Mouse (Mus musculus): ENCODE measurements around the gene Foxa2.
A peak's percentile ranks its signal among the peaks of the same experiment; 100 is the strongest.

Gene Foxa2

DNA sequence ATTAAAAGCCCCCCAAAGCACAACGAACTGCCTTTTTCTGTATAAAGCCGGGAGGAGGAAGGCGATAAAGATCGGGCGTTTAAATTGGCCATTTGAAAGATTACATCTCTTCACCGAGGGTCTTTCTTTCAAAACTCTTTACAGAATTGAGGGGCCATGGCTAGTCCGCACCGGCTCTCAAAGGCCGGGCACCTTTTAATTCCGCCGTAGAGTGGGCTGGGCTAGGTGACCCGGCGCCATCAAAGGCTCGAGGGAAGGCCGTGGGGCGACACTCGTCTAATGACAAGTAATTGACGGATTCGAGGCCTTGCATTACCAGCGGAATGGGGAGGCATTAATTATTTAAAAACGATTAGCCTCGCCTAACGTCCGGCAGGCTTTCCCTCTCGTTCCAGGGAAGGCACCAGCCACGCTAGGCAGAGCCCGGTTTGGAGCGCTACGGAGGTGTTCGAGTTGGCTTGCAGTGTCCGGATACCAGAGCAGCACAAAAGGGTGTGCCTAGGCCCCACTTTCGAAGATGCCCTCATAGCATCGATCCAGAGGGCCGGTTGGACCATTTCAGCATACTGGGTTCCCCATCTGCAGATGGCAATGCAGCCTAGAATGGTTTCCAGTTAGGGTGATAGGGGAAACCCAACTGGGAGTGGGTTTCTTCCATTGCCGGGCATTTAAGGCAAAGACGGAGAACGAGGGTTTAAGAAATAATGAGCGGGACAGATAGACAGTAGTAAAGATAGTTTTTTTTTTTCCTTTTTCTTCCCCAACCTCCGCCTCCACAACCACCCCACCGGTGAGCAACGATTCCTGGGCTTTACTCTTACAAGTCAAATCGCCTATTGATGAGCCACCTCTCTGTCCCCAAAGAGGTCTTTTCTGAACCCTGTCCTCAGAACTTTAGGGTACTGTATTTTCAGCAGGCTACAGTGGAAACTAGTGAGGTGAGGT lies 8.1 kb downstream of the Foxa2 start:
- DNase-seq = peak; percentile 23

DNA sequence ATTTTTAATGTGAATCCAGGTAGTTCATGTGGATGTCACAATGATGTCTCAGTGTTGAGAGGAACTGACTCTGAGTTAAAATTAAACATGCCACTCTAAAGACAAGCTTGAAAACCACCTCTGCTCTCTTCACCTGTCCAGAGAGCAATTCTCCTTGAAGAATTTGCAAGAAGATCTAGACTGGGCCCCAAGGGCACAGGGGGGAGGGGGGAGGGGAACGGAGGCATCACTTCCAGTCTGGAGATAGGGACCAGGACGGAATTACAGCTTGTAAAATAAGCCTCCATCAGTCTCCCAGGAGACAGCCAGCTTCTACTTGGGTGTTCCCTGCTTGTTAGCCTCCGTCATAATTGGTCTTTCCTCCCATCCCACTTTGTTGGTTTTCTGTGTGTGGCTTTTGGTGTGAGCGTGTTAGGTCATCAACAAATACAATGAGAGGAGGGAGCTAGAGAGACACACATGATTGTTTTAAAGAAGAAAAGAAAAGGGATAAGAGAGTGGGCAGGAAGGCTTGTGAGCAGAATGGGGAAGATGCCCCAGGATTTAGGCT lies 10.1 kb downstream of the Foxa2 start:
- DNase-seq = no peak

DNA sequence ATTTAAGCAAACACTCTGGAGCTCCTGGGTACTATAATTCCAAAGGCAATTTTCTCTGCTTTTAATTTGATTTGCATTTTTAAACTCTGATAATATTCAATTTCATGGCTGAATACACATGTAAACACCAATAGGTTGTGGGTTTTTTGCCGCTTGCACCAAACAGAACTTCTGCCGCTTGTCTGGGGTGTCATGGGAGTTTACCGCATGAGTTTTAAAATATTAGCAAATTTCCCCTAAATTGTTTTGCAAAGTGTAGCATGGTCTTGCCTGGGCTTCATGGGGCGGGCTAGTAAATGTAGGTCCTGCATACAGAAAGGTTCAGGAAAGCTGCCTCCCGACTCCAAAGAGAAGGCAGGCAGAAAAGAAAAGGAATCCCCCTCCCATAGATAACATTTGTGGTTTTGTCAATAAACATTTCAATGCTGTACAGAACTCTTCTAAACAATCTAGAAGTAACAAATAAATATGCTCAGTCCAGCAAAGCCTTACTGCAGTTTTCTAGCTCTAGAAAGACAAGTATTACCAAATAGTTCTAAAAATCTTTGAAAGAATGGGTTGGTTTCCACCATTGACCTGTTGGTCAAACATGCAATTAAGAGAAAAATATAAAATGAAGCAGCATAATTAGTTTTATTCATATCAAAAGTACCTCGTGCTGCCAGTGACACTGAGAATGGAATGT lies 15.6 kb downstream of the Foxa2 start:
- no peak for DNase-seq

DNA sequence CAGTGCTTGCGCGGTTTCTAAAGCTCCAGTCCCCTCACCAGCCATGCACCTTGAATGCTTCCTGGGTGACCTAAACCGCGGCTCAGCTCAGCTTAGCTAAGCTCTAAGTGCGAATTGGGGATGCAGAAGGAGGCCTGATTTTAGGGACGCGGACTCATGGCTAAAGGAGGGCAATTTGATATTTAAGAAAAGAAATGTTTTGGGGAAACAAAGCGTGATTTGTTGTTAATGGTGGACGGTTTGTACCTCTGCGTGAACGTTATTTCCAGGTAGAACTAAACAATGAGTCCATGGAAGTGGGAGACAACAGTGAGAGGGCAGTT lies 16.2 kb downstream of the Foxa2 start:
- DNase-seq = no peak

GRCm38 (mm10) chr2:148029751-148030612 lies 16.8 kb downstream of the Foxa2 start:
- peak; percentile 29 for DNase-seq

DNA sequence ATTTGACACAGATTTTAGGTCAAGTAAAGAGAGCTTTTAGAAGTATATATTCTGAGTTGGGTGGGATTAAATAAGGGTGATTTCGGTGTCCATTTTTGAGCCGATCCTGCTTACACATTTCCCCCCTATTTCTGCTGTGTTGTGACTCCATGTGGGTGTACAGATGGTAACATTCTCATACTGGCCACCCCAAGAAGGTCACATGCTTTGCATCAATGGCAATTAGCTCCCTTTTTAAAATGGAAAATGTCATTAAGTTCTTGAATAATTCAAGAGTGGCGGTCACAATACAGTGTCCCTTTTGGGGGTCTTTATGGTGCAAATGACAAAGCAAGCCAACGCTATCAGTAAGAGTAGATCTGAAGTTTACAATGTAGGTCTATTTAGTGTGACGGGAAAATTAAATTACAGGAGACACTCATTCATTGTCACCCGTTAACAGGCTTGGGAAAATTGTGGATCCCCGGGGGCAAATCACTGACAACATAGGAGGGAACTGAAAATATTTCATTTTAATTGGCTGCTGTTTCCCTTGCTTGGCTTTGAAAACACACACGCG lies 17.6 kb downstream of the Foxa2 start:
- DNase-seq = no peak

DNA sequence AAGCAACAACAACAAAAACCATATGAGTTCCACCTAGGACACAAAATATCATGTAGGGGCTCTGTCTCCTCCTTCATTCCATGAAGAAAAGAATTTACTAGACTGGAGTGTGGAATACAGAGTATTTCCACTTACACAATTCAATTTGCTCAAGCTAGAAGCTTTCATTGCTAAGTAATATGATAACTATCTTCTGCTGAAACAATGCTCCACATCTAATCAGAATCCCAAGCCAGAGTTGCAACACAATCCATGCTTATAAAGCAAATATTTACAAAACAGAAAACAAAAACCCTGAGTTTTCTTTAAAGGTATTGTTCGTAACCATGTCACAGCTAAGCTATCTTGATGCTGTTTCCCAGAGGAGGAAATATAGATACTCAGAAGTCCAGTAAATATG lies 20.4 kb downstream of the Foxa2 start:
- no peak for DNase-seq

DNA sequence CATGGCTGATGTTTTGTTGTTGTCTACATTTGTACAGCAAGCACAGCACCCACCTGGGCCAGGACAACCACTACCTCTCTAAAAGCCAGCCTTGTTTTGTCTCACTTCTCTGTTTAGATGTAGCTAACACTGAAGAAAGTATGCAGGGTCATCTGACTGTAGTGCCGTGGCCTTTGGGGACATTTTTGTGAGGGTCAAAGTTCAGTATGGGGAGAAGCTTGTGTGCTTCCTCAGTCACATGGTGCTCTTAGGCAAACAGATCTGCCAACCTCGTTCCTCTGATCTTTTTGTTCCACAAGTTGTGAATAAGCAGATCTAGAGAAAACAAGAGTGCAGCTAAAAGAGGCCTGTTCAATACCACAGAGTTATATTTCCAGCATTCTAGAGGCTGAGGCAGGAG lies 21.3 kb downstream of the Foxa2 start:
- no peak for DNase-seq

DNA sequence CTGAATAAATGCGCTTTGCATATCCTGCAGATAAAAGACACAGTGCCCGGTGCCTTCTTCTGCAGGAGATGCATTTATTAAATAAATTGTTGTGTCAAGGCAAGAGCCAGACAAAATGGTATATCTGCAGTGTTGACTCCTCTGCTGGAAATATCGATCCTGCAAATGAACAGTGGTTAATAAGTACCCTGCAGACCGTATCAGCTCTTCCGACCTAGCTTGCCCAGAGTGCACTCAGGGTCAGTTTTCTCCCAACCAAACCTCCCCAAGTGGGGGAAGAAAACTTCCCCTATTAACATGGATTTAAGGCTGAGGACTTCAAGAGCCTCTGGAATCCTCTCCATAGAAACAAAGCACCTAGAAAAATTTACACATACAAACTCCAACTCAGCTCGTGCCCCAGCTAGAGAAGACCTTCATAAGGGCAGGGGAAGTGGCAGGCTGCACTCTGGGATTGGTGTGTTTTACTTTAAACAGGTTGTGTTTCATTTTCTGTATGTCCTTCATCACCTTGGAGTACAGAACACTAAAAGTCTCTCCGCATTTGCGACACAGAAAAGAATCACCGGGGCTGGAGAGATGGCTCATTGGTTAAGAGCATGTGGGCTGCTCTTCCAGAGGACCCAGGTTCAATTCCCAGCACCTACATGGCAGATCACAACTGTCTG lies 22.4 kb downstream of the Foxa2 start:
- no peak for DNase-seq

DNA sequence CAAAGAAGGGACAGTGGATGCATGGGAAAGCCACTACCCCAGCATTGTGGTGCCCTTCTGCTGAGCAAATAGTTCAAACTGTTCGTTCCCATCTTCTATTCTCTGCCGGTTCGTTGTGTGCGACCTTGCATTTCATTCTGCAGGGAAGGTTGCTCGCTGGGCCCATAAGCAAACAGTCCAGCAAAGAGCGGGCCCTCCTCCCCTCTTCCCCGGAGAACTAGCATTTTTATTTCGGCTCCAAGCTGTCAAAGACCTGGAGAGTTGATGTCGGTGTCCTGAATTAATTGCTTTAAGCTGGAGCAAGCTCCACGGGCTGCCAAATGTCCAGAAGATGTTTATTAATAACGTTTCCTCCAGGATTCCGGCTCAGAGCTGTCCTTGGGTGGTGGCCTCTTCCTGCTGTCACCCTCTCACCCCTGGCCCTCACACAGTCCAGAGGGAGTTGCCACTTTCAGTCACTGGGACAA lies 23.4 kb downstream of the Foxa2 start:
- DNase-seq = peak; percentile 50

DNA sequence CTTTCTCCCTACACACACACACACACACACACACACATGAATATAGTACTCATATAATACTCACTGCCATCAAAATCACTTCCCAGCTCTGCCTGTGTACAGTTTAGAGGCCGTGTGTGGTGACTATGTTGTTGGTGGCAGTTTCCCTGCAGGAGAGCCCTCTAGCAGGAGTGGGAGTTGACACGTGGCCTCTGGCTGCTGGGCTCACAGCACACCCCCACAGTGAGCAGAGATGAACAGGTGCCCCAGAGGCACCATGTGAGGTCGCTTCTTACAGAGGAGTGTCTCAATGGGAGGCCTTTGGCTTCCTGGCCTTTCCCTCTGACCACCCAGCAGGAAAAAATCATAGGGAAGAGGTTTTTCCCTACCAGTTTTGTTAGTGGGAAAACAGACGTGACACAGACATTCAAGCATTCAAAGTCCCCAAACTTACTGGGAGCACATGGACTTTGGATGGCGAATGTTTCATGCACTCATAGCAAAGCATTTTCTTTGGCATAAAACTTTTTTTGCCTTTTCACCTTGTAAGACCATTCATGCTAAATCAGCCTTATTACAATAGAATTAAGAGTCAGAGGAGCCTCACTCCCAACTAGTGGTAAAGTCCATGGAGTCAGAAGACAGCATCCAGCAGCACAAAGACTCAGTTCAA lies 24.7 kb downstream of the Foxa2 start:
- no peak for DNase-seq

GRCm38 (mm10) chr2:148021016-148021415 lies 25.8 kb downstream of the Foxa2 start:
- no peak for DNase-seq

- no peak for DNase-seq
Measured at GRCm38 (mm10) chr2:148020125-148020524, 26.6 kb downstream of the Foxa2 start.

GRCm38 (mm10) chr2:148017782-148018690 lies 28.7 kb downstream of the Foxa2 start:
- peak; percentile 76 for DNase-seq

- DNase-seq = no peak
Measured at GRCm38 (mm10) chr2:148013382-148013781, 33.4 kb downstream of the Foxa2 start.

DNA sequence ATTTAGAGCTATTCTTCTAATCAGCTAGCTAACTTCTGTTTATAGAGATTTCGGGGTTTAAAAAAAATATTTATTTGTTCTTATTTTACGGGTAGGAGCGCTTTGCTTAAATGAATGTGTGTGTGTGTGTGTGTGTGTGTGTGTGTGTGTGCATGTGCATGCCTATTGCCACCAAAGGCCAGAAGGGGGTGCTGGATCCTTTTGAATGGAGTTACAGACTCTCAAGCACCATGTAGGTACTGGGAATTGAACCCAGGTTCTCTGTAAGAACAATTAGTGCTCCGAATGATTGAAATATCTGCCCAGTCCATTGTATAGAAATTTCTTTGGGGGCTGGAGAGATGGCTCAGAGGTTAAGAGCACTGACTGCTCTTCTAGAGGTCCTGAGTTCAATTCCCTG lies 37.7 kb downstream of the Foxa2 start:
- DNase-seq = no peak

DNA sequence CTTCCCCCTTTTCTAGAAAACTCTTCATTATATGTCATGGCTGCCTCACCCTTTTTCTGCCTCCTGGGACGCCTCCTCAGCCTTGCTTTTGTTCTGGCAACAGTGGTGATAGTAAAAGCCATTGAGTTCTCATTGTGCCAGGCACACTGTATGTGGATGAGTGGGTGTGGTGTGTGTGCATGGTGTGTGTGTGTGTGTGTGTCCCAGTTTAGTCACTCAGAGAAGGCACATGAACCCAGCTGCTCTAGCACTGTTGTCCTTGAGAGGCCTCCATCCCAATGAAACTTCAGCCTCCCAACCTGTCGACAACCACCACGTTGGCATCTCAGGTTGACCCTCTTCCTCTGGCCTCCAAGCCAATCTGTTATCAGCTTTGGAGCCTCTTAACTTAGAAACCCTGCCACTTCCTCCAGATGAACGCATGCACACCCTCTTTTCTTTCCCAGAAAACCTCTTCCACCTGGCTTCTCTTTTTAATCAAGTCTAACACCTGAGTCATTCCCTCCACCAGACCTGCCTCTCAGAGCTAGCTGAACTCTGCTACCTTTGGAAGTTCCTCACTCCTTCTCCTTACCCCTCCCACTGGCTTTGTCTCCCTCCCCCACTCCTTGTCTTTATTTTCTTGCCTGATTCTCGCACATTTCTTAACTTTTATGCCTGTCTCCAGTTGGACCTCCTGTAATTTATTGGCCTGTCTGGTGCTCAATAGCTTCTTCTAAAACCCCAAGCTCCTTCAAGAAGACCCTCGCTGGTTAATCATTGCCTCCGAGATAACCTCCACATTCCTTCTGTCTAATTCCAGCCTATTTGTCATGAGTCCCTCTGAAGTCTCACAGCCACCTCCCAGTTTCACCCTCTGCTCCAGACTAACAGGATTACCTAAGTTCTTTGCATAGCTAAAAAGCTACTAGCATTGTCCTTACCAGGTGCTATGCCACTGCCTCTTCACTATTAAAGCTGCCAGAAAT lies 41.9 kb downstream of the Foxa2 start:
- DNase-seq = no peak

GRCm38 (mm10) chr2:148003511-148003910 lies 43.3 kb downstream of the Foxa2 start:
- no peak for DNase-seq
